Mouse (Mus musculus): ENCODE measurements at regions not wholly inside any gene's neighbourhood (a gene's known extent, or its start where the extent isn't known, plus 50 kb on each side); places are given as distances from the start of the nearest gene placed in this dataset.

- no peak for DNase-seq
Observed at GRCm38 (mm10) chr1:55807028-55807427, 401.3 kb downstream of the Plcl1 start.

GRCm38 (mm10) chr1:55808724-55809519, 403.2 kb downstream of the Plcl1 start:
- no peak for DNase-seq

- DNase-seq, result no peak
Observed at GRCm38 (mm10) chr1:55812486-55812885, 406.8 kb downstream of the Plcl1 start.

GRCm38 (mm10) chr1:55820866-55821500, 415.3 kb downstream of the Plcl1 start:
- DNase-seq, result no peak

- no peak for DNase-seq
Observed at GRCm38 (mm10) chr1:55822599-55822998, 416.9 kb downstream of the Plcl1 start.

GRCm38 (mm10) chr1:55827191-55827590, 421.5 kb downstream of the Plcl1 start:
- DNase-seq, result no peak

- no peak for DNase-seq
Observed at GRCm38 (mm10) chr1:55835281-55835680, 429.6 kb downstream of the Plcl1 start.

GRCm38 (mm10) chr1:55836750-55837149, 431.0 kb downstream of the Plcl1 start:
- no peak for DNase-seq

- DNase-seq, result no peak
Observed at GRCm38 (mm10) chr1:55837366-55837765, 431.6 kb downstream of the Plcl1 start.

- peak; percentile 49 for DNase-seq
Observed at GRCm38 (mm10) chr1:55838168-55838567, 432.4 kb downstream of the Plcl1 start.

- no peak for DNase-seq
Observed at GRCm38 (mm10) chr1:55848806-55849205, 443.1 kb downstream of the Plcl1 start.

- no peak for DNase-seq
Observed at GRCm38 (mm10) chr1:55852354-55852753, 446.6 kb downstream of the Plcl1 start.

- DNase-seq, result no peak
Observed at GRCm38 (mm10) chr1:55859113-55859512, 453.4 kb downstream of the Plcl1 start.

- DNase-seq, result no peak
Observed at GRCm38 (mm10) chr1:55863113-55863512, 457.4 kb downstream of the Plcl1 start.

GRCm38 (mm10) chr1:55865274-55865673, 459.6 kb downstream of the Plcl1 start:
- DNase-seq, result no peak

GRCm38 (mm10) chr1:55866677-55867076, 461.0 kb downstream of the Plcl1 start:
- no peak for DNase-seq

- DNase-seq, result no peak
Observed at GRCm38 (mm10) chr1:55873583-55873982, 467.9 kb downstream of the Plcl1 start.

GRCm38 (mm10) chr1:55874143-55874867, 468.6 kb downstream of the Plcl1 start:
- DNase-seq, result peak; percentile 62

- DNase-seq, result peak; percentile 13
Observed at GRCm38 (mm10) chr1:55874868-55875144, 469.1 kb downstream of the Plcl1 start.

- no peak for DNase-seq
Observed at GRCm38 (mm10) chr1:55884576-55884975, 478.9 kb downstream of the Plcl1 start.

- peak; percentile 31 for DNase-seq
Observed at GRCm38 (mm10) chr1:55886383-55887070, 480.8 kb downstream of the Plcl1 start.

GRCm38 (mm10) chr1:55887386-55887785, 481.7 kb downstream of the Plcl1 start:
- no peak for DNase-seq

GRCm38 (mm10) chr1:55888711-55889366, 483.1 kb downstream of the Plcl1 start:
- no peak for DNase-seq

All from cerebellum, adult 9-10 months (tissue).